Mouse (Mus musculus): ENCODE results near the gene 1700088E04Rik. TPM values are rescaled to one million over a fixed set of nuclear protein-coding genes. Genes with fewer than 3 reads are reported as not detected.
A peak's percentile ranks its signal among the peaks of the same experiment; 100 is the strongest.

1700088E04Rik gene
- total RNA-seq, 2 experiments from 2014 or later, result not detected

GRCm38 (mm10) chr15:79134496-79135270, 6.4 kb downstream of the 1700088E04Rik start:
- no peak for ATAC-seq (replicated peaks; ENCODE audit: low FRiP score, poor library complexity, severe bottlenecking)

- ATAC-seq (replicated peaks; ENCODE audit: low FRiP score, poor library complexity, severe bottlenecking), result no peak
Measured at GRCm38 (mm10) chr15:79133191-79133661, 7.8 kb downstream of the 1700088E04Rik start.

- ATAC-seq (replicated peaks; ENCODE audit: low FRiP score, poor library complexity, severe bottlenecking), result no peak
Measured at GRCm38 (mm10) chr15:79131442-79131841, 9.6 kb downstream of the 1700088E04Rik start.

- no peak for ATAC-seq (replicated peaks; ENCODE audit: low FRiP score, poor library complexity, severe bottlenecking)
Measured at GRCm38 (mm10) chr15:79130782-79131181, 10.3 kb downstream of the 1700088E04Rik start.

- ATAC-seq (replicated peaks; ENCODE audit: low FRiP score, poor library complexity, severe bottlenecking), result no peak
Measured at GRCm38 (mm10) chr15:79129311-79129710, 11.7 kb downstream of the 1700088E04Rik start.

GRCm38 (mm10) chr15:79128208-79128607, 12.8 kb downstream of the 1700088E04Rik start:
- no peak for ATAC-seq (replicated peaks; ENCODE audit: low FRiP score, poor library complexity, severe bottlenecking)

- ATAC-seq (replicated peaks; ENCODE audit: low FRiP score, poor library complexity, severe bottlenecking), result no peak
Measured at GRCm38 (mm10) chr15:79127101-79127500, 14.0 kb downstream of the 1700088E04Rik start.

GRCm38 (mm10) chr15:79126217-79126932, 14.7 kb downstream of the 1700088E04Rik start:
- ATAC-seq (replicated peaks; ENCODE audit: low FRiP score, poor library complexity, severe bottlenecking), result 0 out of 2 replicates have a peak, but pooled peaks have one; percentile 33

- no peak for ATAC-seq (replicated peaks; ENCODE audit: low FRiP score, poor library complexity, severe bottlenecking)
Measured at GRCm38 (mm10) chr15:79124331-79124875, 16.6 kb downstream of the 1700088E04Rik start.

GRCm38 (mm10) chr15:79123751-79124150, 17.3 kb downstream of the 1700088E04Rik start:
- no peak for ATAC-seq (replicated peaks; ENCODE audit: low FRiP score, poor library complexity, severe bottlenecking)

GRCm38 (mm10) chr15:79122546-79122945, 18.5 kb downstream of the 1700088E04Rik start:
- ATAC-seq (replicated peaks; ENCODE audit: low FRiP score, poor library complexity, severe bottlenecking), result no peak

- ATAC-seq (replicated peaks; ENCODE audit: low FRiP score, poor library complexity, severe bottlenecking), result no peak
Measured at GRCm38 (mm10) chr15:79122119-79122518, 18.9 kb downstream of the 1700088E04Rik start.

GRCm38 (mm10) chr15:79119491-79119890, 21.6 kb downstream of the 1700088E04Rik start:
- ATAC-seq (replicated peaks; ENCODE audit: low FRiP score, poor library complexity, severe bottlenecking), result no peak

GRCm38 (mm10) chr15:79115276-79115675, 25.8 kb downstream of the 1700088E04Rik start:
- no peak for ATAC-seq (replicated peaks; ENCODE audit: low FRiP score, poor library complexity, severe bottlenecking)

GRCm38 (mm10) chr15:79111774-79112173, 29.3 kb downstream of the 1700088E04Rik start:
- ATAC-seq (replicated peaks; ENCODE audit: low FRiP score, poor library complexity, severe bottlenecking), result no peak

GRCm38 (mm10) chr15:79110528-79110927, 30.5 kb downstream of the 1700088E04Rik start:
- ATAC-seq (replicated peaks; ENCODE audit: low FRiP score, poor library complexity, severe bottlenecking), result no peak

GRCm38 (mm10) chr15:79110031-79110430, 31.0 kb downstream of the 1700088E04Rik start:
- no peak for ATAC-seq (replicated peaks; ENCODE audit: low FRiP score, poor library complexity, severe bottlenecking)

GRCm38 (mm10) chr15:79109321-79109934, 31.6 kb downstream of the 1700088E04Rik start:
- no peak for ATAC-seq (replicated peaks; ENCODE audit: low FRiP score, poor library complexity, severe bottlenecking)

GRCm38 (mm10) chr15:79108421-79109320, 32.4 kb downstream of the 1700088E04Rik start, which contains the start of gene Micall1:
Gene Micall1 (plus strand): TSS chr15:79108898.
- ATAC-seq (replicated peaks; ENCODE audit: low FRiP score, poor library complexity, severe bottlenecking), result 0 out of 2 replicates have a peak, but pooled peaks have one; percentile 52

Measured in erythroid progenitor cell, adult 5-6 weeks (primary cell).